In genomic region chr1:138622431-138622830, GRCm38 (mm10) we compare ENCODE assay signal across 10 mouse cellular contexts. TPM values are rescaled to one million over a fixed set of nuclear protein-coding genes. Genes with fewer than 3 reads are reported as not detected.
DNase-seq lines count a peak whose midpoint lies in the region; ATAC-seq and TF ChIP-seq lines count a peak whose summit lies in the region.
"Had no signal": no experiment of that assay in that cellular context is flagged by ENCODE, and none has a peak within 500 bp of the region (broad histone marks: within the 10 kb centered on the region; RNA-seq: fewer than 3 reads in every experiment).

No protein-coding gene starts in this region.

- DNase-seq in limb, embryonic 10.5 days (ENCODE audit: low spot score), result no peak
- peak; percentile 58 for DNase-seq in adrenal gland, postnatal 10 days
- peak; percentile 85 for DNase-seq in gastrocnemius, adult 18-20 months (ENCODE audit: low spot score)
- DNase-seq in limb, embryonic 14.5 days (ENCODE audit: low spot score), result peak; percentile 43
- no peak for DNase-seq in spleen, adult 18-20 months
- DNase-seq in MN1 (ENCODE audit: low spot score), result no peak
- DNase-seq in midbrain, embryonic 14.5 days, result no peak
- DNase-seq: kidney, adult 8-10 months had no signal

- H3K4me3 ChIP-seq in limb, embryonic 13.5 days, result no peak overlapping the region
- H3K4me3 ChIP-seq in limb, embryonic 10.5 days, result no peak overlapping the region
- no peak overlapping the region for H3K4me3 ChIP-seq in limb, embryonic 14.5 days (replicated peaks; ENCODE audit: low read length)
- no peak overlapping the region for H3K4me3 ChIP-seq in midbrain, embryonic 14.5 days (replicated peaks; ENCODE audit: low read depth, low read length)
- H3K4me3 ChIP-seq: neural tube, embryonic 13.5 days had no signal

- H3K27me3 ChIP-seq in limb, embryonic 13.5 days, result no peaks in the 10 kb centered on the region
- no peaks in the 10 kb centered on the region for H3K27me3 ChIP-seq in limb, embryonic 10.5 days (ENCODE audit: low read depth, poor library complexity, severe bottlenecking)
- no peaks in the 10 kb centered on the region for H3K27me3 ChIP-seq in limb, embryonic 14.5 days (ENCODE audit: control insufficient read depth, insufficient read depth, low read length)
- no peaks in the 10 kb centered on the region for H3K27me3 ChIP-seq in midbrain, embryonic 14.5 days (ENCODE audit: control insufficient read depth, insufficient read depth, low read length)
- H3K27me3 ChIP-seq: neural tube, embryonic 13.5 days had no signal

- WGBS in limb, embryonic 13.5 days, result 52% methylated on average over 3 of the region's 3 CpGs
- WGBS in limb, embryonic 10.5 days, result 83% methylated on average over 3 of the region's 3 CpGs
- WGBS in limb, embryonic 14.5 days, result 51% methylated on average over 3 of the region's 3 CpGs
- 83% methylated on average over 3 of the region's 3 CpGs for WGBS in midbrain, embryonic 14.5 days

- no peak overlapping the region for H3K9ac ChIP-seq in limb, embryonic 13.5 days
- no peak overlapping the region for H3K9ac ChIP-seq in limb, embryonic 14.5 days (ENCODE audit: low read depth, low read length, severe bottlenecking)
- H3K9ac ChIP-seq in midbrain, embryonic 14.5 days (replicated peaks; ENCODE audit: low read length), result no peak overlapping the region
- H3K9ac ChIP-seq: neural tube, embryonic 13.5 days had no signal

- H3K36me3 ChIP-seq in limb, embryonic 13.5 days, result no peaks in the 10 kb centered on the region
- H3K36me3 ChIP-seq in limb, embryonic 10.5 days, result no peaks in the 10 kb centered on the region
- no peaks in the 10 kb centered on the region for H3K36me3 ChIP-seq in limb, embryonic 14.5 days (ENCODE audit: control insufficient read depth, insufficient read depth, low read length)
- H3K36me3 ChIP-seq in midbrain, embryonic 14.5 days (ENCODE audit: control insufficient read depth, insufficient read depth, low read length), result no peaks in the 10 kb centered on the region
- H3K36me3 ChIP-seq: neural tube, embryonic 13.5 days had no signal

- no peaks in the 10 kb centered on the region for H3K9me3 ChIP-seq in limb, embryonic 13.5 days
- no peaks in the 10 kb centered on the region for H3K9me3 ChIP-seq in limb, embryonic 10.5 days (replicated peaks)
- H3K9me3 ChIP-seq in limb, embryonic 14.5 days (ENCODE audit: control insufficient read depth, low read length), result no peaks in the 10 kb centered on the region
- no peaks in the 10 kb centered on the region for H3K9me3 ChIP-seq in midbrain, embryonic 14.5 days (ENCODE audit: control insufficient read depth, low read length)
- H3K9me3 ChIP-seq: neural tube, embryonic 13.5 days had no signal

- H3K27ac ChIP-seq in limb, embryonic 13.5 days, result peak overlapping the region; percentile 29; the same call in 1 of the 2 replicates
- no peak overlapping the region for H3K27ac ChIP-seq in limb, embryonic 10.5 days
- no peak overlapping the region for H3K27ac ChIP-seq in limb, embryonic 14.5 days (replicated peaks; ENCODE audit: low read depth, low read length)
- H3K27ac ChIP-seq in midbrain, embryonic 14.5 days (replicated peaks; ENCODE audit: low read depth, low read length), result no peak overlapping the region
- H3K27ac ChIP-seq: neural tube, embryonic 13.5 days had no signal

- ATAC-seq in limb, embryonic 13.5 days (ENCODE audit: low FRiP score, low read depth), result no peak
- no peak for ATAC-seq in limb, embryonic 14.5 days (ENCODE audit: low FRiP score, low read depth)
- ATAC-seq in midbrain, embryonic 14.5 days (ENCODE audit: low FRiP score, low TSS enrichment), result no peak

- H3K4me2 ChIP-seq in limb, embryonic 13.5 days (replicated peaks), result no peak overlapping the region
- H3K4me2 ChIP-seq in limb, embryonic 14.5 days (replicated peaks; ENCODE audit: low read depth, low read length, severe bottlenecking), result no peak overlapping the region
- no peak overlapping the region for H3K4me2 ChIP-seq in midbrain, embryonic 14.5 days (ENCODE audit: low read length)
- H3K4me2 ChIP-seq: neural tube, embryonic 13.5 days had no signal

- peaks cover 23% of the 10 kb centered on the region for H3K4me1 ChIP-seq in limb, embryonic 13.5 days
- peaks cover 10% of the 10 kb centered on the region for H3K4me1 ChIP-seq in limb, embryonic 10.5 days
- peaks cover 8% of the 10 kb centered on the region for H3K4me1 ChIP-seq in limb, embryonic 14.5 days (ENCODE audit: control insufficient read depth, insufficient read depth, low read length)
- 0 out of 2 replicates have a peak, but pooled peaks cover 4% of the 10 kb centered on the region for H3K4me1 ChIP-seq in midbrain, embryonic 14.5 days (ENCODE audit: control insufficient read depth, insufficient read depth, low read length)

- no peak for TF ChIP-seq POLR2A in limb, embryonic 14.5 days (IDR thresholded peaks at IDR 0.05; ENCODE audit: borderline replicate concordance, extremely low read depth, insufficient read depth, insufficient read length)

RNA-seq across cellular contexts. Expression of gene Nek7, which starts 2.5 kb away (rescaled TPM):
- 34.7 and 37.0 TPM in 2 replicates for polyA plus RNA-seq in limb, embryonic 13.5 days (2015; fragmentation: Nextera tagmentation; extraction: Ambion mirVana)
- polyA plus RNA-seq in limb, embryonic 10.5 days (2016; fragmentation: Nextera tagmentation; extraction: Ambion mirVana), result 26.1 and 34.7 TPM in 2 replicates
- total RNA-seq in adrenal gland, postnatal 10 days (2021), result 10 to 100 TPM; 44.1 to 45.6 TPM
- 100 to 1,000 TPM; 111 to 124 TPM for total RNA-seq in gastrocnemius, adult 18-20 months (2021)
- polyA plus RNA-seq in limb, embryonic 14.5 days (2012; rRNA removed), result 13.0 and 14.2 TPM in 2 replicates
- 32.4 and 37.7 TPM in 2 replicates for polyA plus RNA-seq in limb, embryonic 14.5 days (2014; fragmentation: Nextera tagmentation; extraction: Ambion mirVana)
- 13.1 and 24.3 TPM in 2 replicates for polyA plus RNA-seq in midbrain, embryonic 14.5 days (2014; fragmentation: Nextera tagmentation; extraction: Ambion mirVana)

Comparison
In these comparisons a context has a peak if more than half of its experiments do, and no peak if none do; other contexts are left out.
1. DNase-seq: peak in adrenal gland, postnatal 10 days (single experiment), gastrocnemius, adult 18-20 months (single experiment) and limb, embryonic 14.5 days (single experiment); none in limb, embryonic 10.5 days (single experiment), spleen, adult 18-20 months (0 of 2), MN1 (single experiment) and midbrain, embryonic 14.5 days (single experiment).